Mouse (Mus musculus) ES-Bruce4 (cell line): ENCODE results near the gene Spaca4. TPM values are rescaled to one million over a fixed set of nuclear protein-coding genes. Genes with fewer than 3 reads are reported as not detected.

Source experiments
- H3K27ac ChIP-seq: 2 replicates; pipeline ENCODE4 v1.5.1; 2012; ENCODE audit warnings: low read length, inconsistent platforms; ENCODE audit not compliant: insufficient read depth
- H3K27me3 ChIP-seq: 2 replicates; pipeline ENCODE4 v1.6.1; 2012; ENCODE audit warnings: mild to moderate bottlenecking, low read length, inconsistent platforms; ENCODE audit not compliant: control insufficient read depth, poor library complexity, insufficient read depth, severe bottlenecking
- H3K36me3 ChIP-seq: 2 replicates; pipeline ENCODE4 v1.6.1; 2012; ENCODE audit warnings: inconsistent platforms, mild to moderate bottlenecking, low read length, moderate library complexity; ENCODE audit not compliant: control insufficient read depth, poor library complexity, insufficient read depth, severe bottlenecking
- H3K4me1 ChIP-seq: one replicate; pipeline ENCODE4 v1.8.1; 2011; ENCODE audit warnings: low read length; ENCODE audit not compliant: control insufficient read depth, insufficient read depth
- H3K4me3 ChIP-seq: 2 replicates; pipeline ENCODE4 v1.5.1; 2011; ENCODE audit warnings: low read depth, mild to moderate bottlenecking, low read length
- H3K9ac ChIP-seq: 2 replicates; pipeline ENCODE4 v1.6.1; 2012; ENCODE audit warnings: low read depth, mild to moderate bottlenecking, inconsistent platforms; ENCODE audit not compliant: poor library complexity, severe bottlenecking
- H3K9me3 ChIP-seq: replicated peaks from 2 replicates; pipeline ENCODE4 v1.6.1; 2012; ENCODE audit warnings: mild to moderate bottlenecking, low read length, inconsistent platforms; ENCODE audit not compliant: control insufficient read depth, poor library complexity, insufficient read depth, severe bottlenecking
- CTCF ChIP-seq: IDR thresholded peaks from one replicate; pipeline ENCODE4 v1.8.1; 2011; ENCODE audit warnings: low read depth, low read length
- EP300 ChIP-seq: IDR thresholded peaks from 2 replicates; pipeline ENCODE4 v1.6.1; 2011; ENCODE audit warnings: low read depth, low read length; ENCODE audit not compliant: insufficient read depth
- POLR2A ChIP-seq: IDR thresholded peaks from one replicate; pipeline ENCODE4 v1.8.1; 2011; ENCODE audit warnings: low read length; ENCODE audit not compliant: insufficient read depth
- polyA plus RNA-seq: library from polyadenylated mRNA; stranded (reverse); fragments of >200 nt; gene quantifications from 2 replicates; pipeline ENCODE4 v1.2.4, GENCODE M21; 2011; ENCODE audit warnings: low read depth; ENCODE audit not compliant: missing spikeins, insufficient read depth, insufficient read length

Spaca4 gene
- polyA plus RNA-seq, 1 experiment: not detected

- H3K4me3 ChIP-seq: no peak overlapping the region
- H3K4me1 ChIP-seq: no peaks in the 10 kb centered on the region
- peaks cover 3% of the 10 kb centered on the region; the same call in 1 of the 2 replicates for H3K27me3 ChIP-seq
- no peaks in the 10 kb centered on the region for H3K36me3 ChIP-seq
- H3K9me3 ChIP-seq: no peaks in the 10 kb centered on the region
- TF ChIP-seq POLR2A: no peak
- no peak for TF ChIP-seq EP300
- no peak for TF ChIP-seq CTCF
- no peak overlapping the region for H3K9ac ChIP-seq
- no peak overlapping the region for H3K27ac ChIP-seq
Measured at GRCm38 (mm10) chr7:45702316-45702715, 23.3 kb downstream of the Spaca4 start.

GRCm38 (mm10) chr7:45701607-45702006 lies 24.0 kb downstream of the Spaca4 start:
- Histone ChIP-seq H3K27ac (no peak overlapping the region), H3K36me3 (no peaks in the 10 kb centered on the region), H3K4me3 (no peak overlapping the region), H3K9ac (peak overlapping the region; percentile 42; the same call in 1 of the 2 replicates), H3K27me3 (peaks cover 3% of the 10 kb centered on the region; the same call in 1 of the 2 replicates), H3K4me1 (no peaks in the 10 kb centered on the region), H3K9me3 (no peaks in the 10 kb centered on the region)
- TF ChIP-seq POLR2A: no peak
- no peak for TF ChIP-seq EP300
- TF ChIP-seq CTCF: no peak

GRCm38 (mm10) chr7:45701072-45701471 lies 24.5 kb downstream of the Spaca4 start:
- no peaks in the 10 kb centered on the region for H3K9me3 ChIP-seq
- no peaks in the 10 kb centered on the region for H3K4me1 ChIP-seq
- no peaks in the 10 kb centered on the region for H3K36me3 ChIP-seq
- peak overlapping the region; percentile 50 for H3K4me3 ChIP-seq
- peak overlapping the region; percentile 42 for H3K9ac ChIP-seq
- TF ChIP-seq CTCF (no peak), EP300 (no peak), POLR2A (no peak)
- H3K27me3 ChIP-seq: peaks cover 3% of the 10 kb centered on the region; the same call in 1 of the 2 replicates
- no peak overlapping the region for H3K27ac ChIP-seq

DNA sequence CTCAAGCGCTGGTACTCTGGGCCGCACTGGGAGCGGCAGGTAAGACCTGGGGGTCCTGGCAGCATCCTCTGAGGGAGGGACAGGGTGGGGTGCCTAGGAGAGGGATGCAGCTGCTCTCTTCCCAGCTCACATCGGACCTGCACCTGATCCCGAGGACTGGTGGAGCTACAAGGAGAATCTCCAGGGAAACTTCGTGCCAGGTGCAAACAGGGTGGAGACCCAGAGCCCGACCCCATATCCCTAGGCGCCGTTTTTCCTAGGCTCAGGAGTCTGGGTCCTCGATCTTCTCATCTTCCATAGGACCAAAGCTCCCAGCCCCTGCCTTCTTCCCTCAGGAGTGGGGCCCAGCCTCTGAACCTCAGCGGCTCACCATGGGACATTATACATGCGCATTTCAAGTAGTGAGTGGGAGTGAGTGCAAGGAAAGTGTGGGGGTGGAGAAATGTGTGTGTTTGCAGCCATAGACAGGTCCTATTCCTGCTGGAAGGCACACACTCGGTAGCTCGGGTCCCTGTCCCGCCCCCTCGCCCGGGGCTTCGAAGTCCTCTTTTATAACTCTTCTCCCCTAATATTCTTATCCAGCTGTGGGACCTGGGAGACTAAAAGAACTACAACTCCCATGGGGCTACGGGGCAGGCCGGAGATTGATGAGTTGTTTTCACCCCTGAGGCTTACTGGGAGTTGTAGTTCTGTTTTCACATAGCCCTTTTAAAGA lies 25.2 kb downstream of the Spaca4 start:
- H3K4me1 ChIP-seq: no peaks in the 10 kb centered on the region
- H3K9ac ChIP-seq: peak overlapping the region; percentile 57
- peak overlapping the region; percentile 65 for H3K4me3 ChIP-seq
- no peak for TF ChIP-seq EP300
- TF ChIP-seq CTCF: no peak
- TF ChIP-seq POLR2A: no peak
- peaks cover 3% of the 10 kb centered on the region; the same call in 1 of the 2 replicates for H3K27me3 ChIP-seq
- no peaks in the 10 kb centered on the region for H3K9me3 ChIP-seq
- H3K27ac ChIP-seq: no peak overlapping the region
- H3K36me3 ChIP-seq: no peaks in the 10 kb centered on the region

DNA sequence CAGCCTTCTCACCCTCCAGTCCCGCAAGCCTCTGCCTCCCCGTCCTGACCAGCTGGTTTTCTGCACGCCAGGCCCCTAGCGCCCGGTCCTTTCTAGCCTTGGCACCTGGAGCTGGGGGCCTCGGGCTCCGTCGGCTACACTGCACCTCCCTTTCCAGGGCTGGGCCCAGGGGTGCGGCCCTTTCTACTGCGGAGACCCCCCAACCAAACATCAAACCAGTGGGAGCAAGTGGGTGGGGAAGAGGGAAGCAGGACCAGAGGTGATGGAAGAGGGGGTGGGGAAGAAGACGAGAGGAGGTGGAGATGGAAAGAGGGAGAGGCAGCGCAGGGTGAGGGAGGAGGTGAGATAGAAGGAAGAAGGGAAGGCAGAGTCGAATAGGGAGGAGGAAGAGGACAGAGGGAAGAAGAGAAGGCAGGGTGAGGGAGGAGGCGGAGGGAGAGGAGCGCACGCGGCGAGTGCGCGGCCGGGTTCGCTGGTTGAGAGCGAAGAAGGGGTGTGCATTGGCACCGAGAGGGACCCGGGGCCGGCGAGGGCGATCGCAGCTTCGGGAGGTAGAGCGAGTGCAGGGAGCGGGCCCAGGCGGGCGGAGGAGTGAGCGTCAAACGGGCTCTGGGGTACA lies 26.0 kb downstream of the Spaca4 start, which contains the start of gene Car11:
Gene Car11 (plus strand): TSS at position 321 of the 619 bp plus-strand sequence.
- Histone ChIP-seq H3K27ac (no peak within 1 kb of the TSS), H3K9ac (peak within 1 kb of the TSS; percentile 57), H3K36me3 (no peaks in the 10 kb centered on the region), H3K4me1 (no peaks in the 10 kb centered on the region), H3K27me3 (peaks cover 3% of the 10 kb centered on the region; the same call in 1 of the 2 replicates), H3K9me3 (no peaks in the 10 kb centered on the region), H3K4me3 (peak within 1 kb of the TSS; percentile 65)
- TF ChIP-seq CTCF: no peak
- no peak for TF ChIP-seq EP300
- TF ChIP-seq POLR2A: no peak

DNA sequence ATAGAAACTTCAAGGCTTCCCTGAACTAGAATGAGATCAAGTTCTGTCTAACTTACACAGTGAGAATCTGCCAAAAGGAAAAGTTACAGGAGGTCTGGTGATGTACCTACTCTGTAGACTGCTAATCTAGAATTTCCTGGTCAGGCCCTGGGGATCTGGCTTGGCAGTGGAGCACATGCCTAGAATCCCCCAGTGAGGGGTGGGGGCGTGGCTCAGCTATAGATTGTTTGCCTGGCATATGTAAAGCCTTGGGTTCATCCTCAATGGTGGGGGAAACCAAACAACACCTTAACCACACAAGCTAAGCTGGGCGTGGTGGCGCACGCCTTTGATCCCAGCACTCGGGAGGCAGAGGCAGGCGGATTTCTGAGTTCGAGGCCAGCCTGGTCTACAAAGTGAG lies 27.7 kb downstream of the Spaca4 start:
- H3K27me3 ChIP-seq: peaks cover 3% of the 10 kb centered on the region; the same call in 1 of the 2 replicates
- H3K4me1 ChIP-seq: peaks cover 6% of the 10 kb centered on the region
- no peak overlapping the region for H3K4me3 ChIP-seq
- H3K9ac ChIP-seq: no peak overlapping the region
- H3K36me3 ChIP-seq: no peaks in the 10 kb centered on the region
- TF ChIP-seq POLR2A (no peak), EP300 (no peak), CTCF (no peak)
- no peak overlapping the region for H3K27ac ChIP-seq
- H3K9me3 ChIP-seq: no peaks in the 10 kb centered on the region
